Mouse (Mus musculus) G1E (cell line): ENCODE data around the gene Zfp981.
"Not testable (repeated sequence)": the region's sequence is repeated elsewhere in the genome, so short reads cannot be mapped to it uniquely, and the experiment has no call there.

ENCODE experiments used
- CTCF ChIP-seq: IDR thresholded peaks from 2 replicates; pipeline ENCODE4 v1.5.1; 2012; ENCODE audit warnings: low read depth, low read length, inconsistent platforms, mixed read lengths
- GATA1 ChIP-seq: IDR thresholded peaks from 2 replicates; pipeline ENCODE4 v1.6.1; 2012; ENCODE audit warnings: borderline replicate concordance, low read length, inconsistent platforms, mixed read lengths

- TF ChIP-seq GATA1, CTCF: not testable (repeated sequence)
These were observed 38.0 kb upstream of the Zfp981 start for GRCm38 (mm10) chr4:146463649-146464351.
